Mouse (Mus musculus) kidney, adult 9 months (tissue): ENCODE results near the gene Sbpl.
"Not testable (repeated sequence)": the region's sequence is repeated elsewhere in the genome, so short reads cannot be mapped to it uniquely, and the experiment has no call there.

Experiments used
- DNase-seq: peaks from one replicate; pipeline ENCODE4 v3.0.0; 2022

Gene Sbpl

DNA sequence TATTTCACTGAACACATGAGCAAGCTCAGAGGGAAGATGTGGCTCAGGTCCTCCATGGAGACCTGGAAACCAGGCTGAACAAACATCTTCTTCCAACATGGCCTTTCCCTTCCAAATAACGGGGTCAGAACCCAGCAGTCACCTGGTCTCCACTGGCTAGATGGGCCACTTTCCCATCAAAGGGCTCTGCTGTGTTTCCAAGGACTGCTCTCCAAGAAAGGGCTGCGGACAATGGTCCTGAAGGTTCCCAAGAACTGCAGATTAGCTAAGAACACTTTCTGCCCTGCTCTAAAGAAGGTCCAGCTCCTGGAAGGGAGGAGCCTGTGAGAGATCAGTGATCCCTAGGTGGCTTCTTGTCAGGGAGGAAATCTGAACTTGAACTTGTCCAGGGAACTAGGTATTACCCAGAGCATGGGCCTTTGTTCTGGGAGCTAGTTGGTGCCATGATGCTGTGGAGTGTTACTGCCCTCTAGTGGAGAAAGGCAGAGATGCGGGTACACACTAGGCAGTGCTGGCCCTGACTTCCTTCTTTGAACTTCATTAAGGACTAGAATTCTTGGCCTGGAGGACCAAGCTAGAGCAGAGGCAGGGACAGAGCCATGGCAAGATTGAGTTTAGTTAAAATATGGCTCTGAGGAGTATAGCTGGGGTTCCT is 5.1 kb upstream of the Sbpl start:
- DNase-seq: peak; percentile 88

DNA sequence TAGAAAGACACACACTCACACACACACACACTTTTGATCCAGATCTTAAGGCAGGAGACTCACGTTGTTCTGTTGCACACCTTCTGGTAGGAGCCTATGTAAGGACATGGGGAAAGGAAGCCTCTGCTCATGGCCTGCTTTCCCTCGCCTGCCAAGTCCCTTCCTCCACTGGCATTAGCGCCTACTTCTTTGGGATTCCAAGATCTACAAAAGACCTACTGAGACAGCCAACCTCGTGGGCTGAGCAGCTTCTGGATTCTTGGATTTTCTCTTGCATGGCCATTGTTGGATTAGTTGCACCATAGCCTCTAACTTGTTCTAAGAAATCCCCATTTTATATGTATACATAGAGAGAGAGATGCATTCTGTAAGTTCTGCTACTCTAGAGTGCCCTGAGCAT is 4.2 kb downstream of the Sbpl start:
- not testable (repeated sequence) for DNase-seq

DNA sequence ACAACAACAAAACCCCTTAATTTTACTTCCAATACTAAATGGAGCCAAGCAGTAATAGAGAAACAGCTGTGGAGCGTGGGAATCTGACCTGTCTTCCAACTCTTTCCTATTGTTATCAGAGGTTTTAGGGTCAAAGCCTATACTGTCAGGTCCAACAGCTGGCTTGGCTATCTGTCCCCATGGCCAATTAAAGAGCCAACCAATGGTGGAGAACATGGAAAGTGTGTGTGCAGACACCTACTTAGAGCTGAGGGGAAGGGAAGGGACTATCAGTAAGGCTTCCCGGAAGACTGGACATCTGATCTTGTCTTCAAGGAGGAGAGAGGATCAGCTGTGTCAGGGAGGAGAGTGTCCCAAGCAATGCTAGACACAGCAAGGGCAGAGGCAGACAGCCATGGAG is 6.0 kb downstream of the Sbpl start:
- DNase-seq: no peak

- not testable (repeated sequence) for DNase-seq
Measured at GRCm38 (mm10) chr17:23947486-23947885, 7.6 kb downstream of the Sbpl start.

DNA sequence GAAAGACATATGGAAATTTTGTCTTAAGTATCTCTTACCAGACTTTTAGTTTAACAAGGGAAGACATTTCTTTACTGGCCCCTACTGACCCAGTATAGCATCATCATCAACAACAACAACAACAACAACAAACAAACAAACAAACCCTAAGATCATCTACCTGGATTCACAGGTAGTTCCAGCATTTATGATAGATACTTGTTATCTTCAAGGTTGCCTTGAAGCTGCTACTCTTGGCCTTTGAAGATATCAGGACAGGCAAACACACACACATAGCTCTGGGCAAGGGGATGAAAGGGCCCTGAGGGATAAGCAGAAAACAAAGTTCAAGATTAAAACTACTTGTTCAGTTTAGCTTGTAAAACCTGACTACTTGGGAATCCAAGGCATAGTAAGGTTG is 13.7 kb downstream of the Sbpl start, which contains the start of gene Sbp:
Gene Sbp, plus strand, starts transcription at position 301 of the 400 bp plus-strand sequence.
- DNase-seq: no peak

GRCm38 (mm10) chr17:23931157-23931556 is 23.9 kb downstream of the Sbpl start:
- no peak for DNase-seq

GRCm38 (mm10) chr17:23925090-23925493 is 30.0 kb downstream of the Sbpl start:
- peak; percentile 44 for DNase-seq

DNA sequence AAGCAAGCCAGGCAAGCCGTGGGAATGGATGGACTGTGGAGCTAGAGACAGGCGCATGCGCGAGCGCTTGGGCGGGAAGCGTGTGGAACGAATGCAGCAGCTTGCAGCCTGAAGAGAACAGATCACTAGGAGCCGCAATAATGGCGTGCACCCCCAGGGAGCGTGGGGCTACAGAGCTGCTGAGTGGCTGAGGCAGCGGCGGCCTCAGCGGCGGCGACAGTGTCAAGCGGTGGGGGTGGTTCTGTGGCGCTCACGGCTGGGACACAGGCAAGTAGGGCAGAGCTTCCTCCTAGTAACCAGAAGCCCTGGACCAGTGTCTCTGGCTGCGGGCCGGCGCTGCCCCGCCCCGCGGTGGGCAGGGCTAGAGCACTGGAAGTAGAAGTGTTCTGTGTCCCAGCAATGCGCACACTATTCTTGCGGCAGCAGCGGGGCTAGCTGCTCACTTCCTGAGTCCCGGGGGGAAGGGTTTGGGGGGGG is 30.5 kb downstream of the Sbpl start:
- DNase-seq: peak; percentile 94

DNA sequence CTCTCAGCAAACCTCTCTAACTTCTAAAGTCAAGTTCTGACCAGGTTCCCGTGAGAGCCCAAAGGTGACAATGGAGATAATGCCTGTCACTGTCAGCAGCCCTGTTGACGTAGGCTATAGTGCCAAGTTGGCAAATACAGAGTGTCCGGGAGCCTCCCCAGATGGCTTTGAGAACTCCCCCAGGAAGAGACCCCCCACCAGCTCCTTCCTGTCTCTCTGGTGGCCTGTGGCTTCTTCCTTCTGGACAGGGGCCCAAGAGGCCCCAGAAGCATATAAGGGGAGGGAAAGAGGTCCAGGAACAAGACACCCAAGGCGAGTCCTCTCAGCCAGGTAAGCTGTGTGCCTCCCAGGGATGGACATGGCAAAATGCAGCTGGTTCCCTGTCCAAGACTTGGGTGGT is 37.9 kb downstream of the Sbpl start, which contains the start of gene Dcpp3:
Gene Dcpp3, plus strand, starts transcription at position 301 of the 400 bp plus-strand sequence.
- not testable (repeated sequence) for DNase-seq
